Mouse (Mus musculus) cerebellum, adult 2 months (tissue): Measurements from ENCODE around the gene Tgm2. TPM values are rescaled to one million over a fixed set of nuclear protein-coding genes. Genes with fewer than 3 reads are reported as not detected.

Experiments used
- DNase-seq, 2 experiments: peaks; one replicate each; pipeline ENCODE4 v3.0.0; 2021
- H3K27ac ChIP-seq: fragments of 200-500 bp; 2 replicates; pipeline ENCODE4 v1.5.1; 2012; ENCODE audit warnings: low read length, control low read depth, inconsistent platforms; ENCODE audit not compliant: insufficient read depth
- H3K27me3 ChIP-seq: fragments of 200-500 bp; 2 replicates; pipeline ENCODE4 v1.6.1; 2012; ENCODE audit warnings: inconsistent platforms, mild to moderate bottlenecking, low read length, moderate library complexity; ENCODE audit not compliant: control insufficient read depth, insufficient read depth
- H3K4me1 ChIP-seq: fragments of 200-500 bp; 2 replicates; pipeline ENCODE4 v1.6.1; 2011; ENCODE audit warnings: low read length; ENCODE audit not compliant: control insufficient read depth, insufficient read depth
- H3K4me3 ChIP-seq: fragments of 200-500 bp; replicated peaks from 2 replicates; pipeline ENCODE3; 2011; ENCODE audit warnings: mild to moderate bottlenecking, low read depth, low read length, control low read depth; ENCODE audit not compliant: insufficient read depth
- CTCF ChIP-seq: fragments of 200-500 bp; IDR thresholded peaks from 2 replicates; pipeline ENCODE4 v1.5.1; 2011; ENCODE audit warnings: low read depth, mild to moderate bottlenecking, control low read depth, low read length, moderate library complexity, borderline replicate concordance; ENCODE audit not compliant: insufficient read depth
- POLR2A ChIP-seq: fragments of 200-500 bp; IDR thresholded peaks from 2 replicates; pipeline ENCODE4 v1.6.1; 2011; ENCODE audit warnings: low read length, control low read depth, borderline replicate concordance; ENCODE audit not compliant: insufficient read depth
- WGBS: fragments of 180-500 bp; shearing (Covaris S2); methylation state at CpG from one replicate; pipeline ENCODE4 v1.1.7; 2018; 5-methylcytosine and 5-hydroxymethylcytosine counted together
- polyA plus RNA-seq: library from polyadenylated mRNA; depleted of rRNA; stranded (reverse); fragments of >200 nt; gene quantifications from 2 replicates; pipeline ENCODE4 v1.2.3, GENCODE M21; 2012

Tgm2 gene
- polyA plus RNA-seq, 1 experiment = 7.8 TPM

GRCm38 (mm10) chr2:158181932-158182331 lies 35.7 kb upstream of the Tgm2 start:
- Histone ChIP-seq H3K27me3 (no peaks in the 10 kb centered on the region), H3K4me1 (peaks cover 8% of the 10 kb centered on the region), H3K4me3 (no peak overlapping the region), H3K27ac (no peak overlapping the region)
- DNase-seq = no peak
- 78% methylated on average over 6 of the region's 6 CpGs for WGBS
- TF ChIP-seq POLR2A (no peak), CTCF (no peak)

GRCm38 (mm10) chr2:158180797-158181196 lies 34.6 kb upstream of the Tgm2 start:
- Histone ChIP-seq H3K27me3 (no peaks in the 10 kb centered on the region), H3K4me1 (peaks cover 8% of the 10 kb centered on the region), H3K27ac (no peak overlapping the region), H3K4me3 (no peak overlapping the region)
- WGBS = 52% methylated on average over 9 of the region's 9 CpGs
- TF ChIP-seq POLR2A (no peak), CTCF (peak; percentile 55)
- peak in 1 of 2 experiments; percentile 25 for DNase-seq

- 11% methylated on average over 18 of the region's 18 CpGs for WGBS
- DNase-seq = peak; percentile 38 to 56
- no peak overlapping the region for H3K4me3 ChIP-seq
Measured at GRCm38 (mm10) chr2:158179370-158180111, 33.3 kb upstream of the Tgm2 start.

GRCm38 (mm10) chr2:158178696-158179369 lies 32.6 kb upstream of the Tgm2 start:
- H3K4me3 ChIP-seq = no peak overlapping the region

More at GRCm38 (mm10) chr2:158179370-158180111, 33.3 kb upstream of the Tgm2 start:
- TF ChIP-seq POLR2A (no peak), CTCF (no peak)
- peaks cover 13% of the 10 kb centered on the region for H3K4me1 ChIP-seq
- H3K27me3 ChIP-seq = no peaks in the 10 kb centered on the region
- no peak overlapping the region for H3K27ac ChIP-seq

GRCm38 (mm10) chr2:158178139-158178538 lies 31.9 kb upstream of the Tgm2 start:
- WGBS = 91% methylated on average over 4 of the region's 4 CpGs
- H3K27ac ChIP-seq = no peak overlapping the region

More at GRCm38 (mm10) chr2:158178696-158179369, 32.6 kb upstream of the Tgm2 start:
- peak in 1 of 2 experiments; percentile 22 for DNase-seq
- Histone ChIP-seq H3K27ac (no peak overlapping the region), H3K4me1 (peaks cover 13% of the 10 kb centered on the region), H3K27me3 (no peaks in the 10 kb centered on the region)
- TF ChIP-seq CTCF (no peak), POLR2A (no peak)
- 42% methylated on average over 19 of the region's 19 CpGs for WGBS

GRCm38 (mm10) chr2:158177574-158177973 lies 31.3 kb upstream of the Tgm2 start:
- H3K27ac ChIP-seq = no peak overlapping the region
- no peaks in the 10 kb centered on the region for H3K27me3 ChIP-seq
- no peak for TF ChIP-seq CTCF
- no peak for TF ChIP-seq POLR2A

More at GRCm38 (mm10) chr2:158178139-158178538, 31.9 kb upstream of the Tgm2 start:
- H3K4me1 ChIP-seq = peaks cover 13% of the 10 kb centered on the region
- TF ChIP-seq CTCF = no peak
- no peak for DNase-seq
- no peaks in the 10 kb centered on the region for H3K27me3 ChIP-seq
- no peak overlapping the region for H3K4me3 ChIP-seq

GRCm38 (mm10) chr2:158176763-158177162 lies 30.5 kb upstream of the Tgm2 start:
- Histone ChIP-seq H3K27ac (no peak overlapping the region), H3K27me3 (no peaks in the 10 kb centered on the region), H3K4me3 (no peak overlapping the region), H3K4me1 (peaks cover 13% of the 10 kb centered on the region)
- TF ChIP-seq CTCF (no peak), POLR2A (no peak)
- DNase-seq = no peak
- WGBS = 95% methylated on average over 9 of the region's 9 CpGs

More at GRCm38 (mm10) chr2:158177574-158177973, 31.3 kb upstream of the Tgm2 start:
- Histone ChIP-seq H3K4me1 (peaks cover 13% of the 10 kb centered on the region), H3K4me3 (no peak overlapping the region)
- 89% methylated on average over 3 of the region's 3 CpGs for WGBS
- no peak for DNase-seq
